Mouse (Mus musculus) heart, postnatal 0 days (tissue): ENCODE data around the gene Bloc1s3.

Experiments
- CTCF ChIP-seq: IDR thresholded peaks from 2 replicates; pipeline ENCODE4 v1.5.1; 2016; ENCODE audit warnings: antibody characterized with exemption, control low read depth, low read depth
- EP300 ChIP-seq: IDR thresholded peaks from 2 replicates; pipeline ENCODE4 v1.6.1; 2016; ENCODE audit warnings: antibody characterized with exemption, low read depth

DNA sequence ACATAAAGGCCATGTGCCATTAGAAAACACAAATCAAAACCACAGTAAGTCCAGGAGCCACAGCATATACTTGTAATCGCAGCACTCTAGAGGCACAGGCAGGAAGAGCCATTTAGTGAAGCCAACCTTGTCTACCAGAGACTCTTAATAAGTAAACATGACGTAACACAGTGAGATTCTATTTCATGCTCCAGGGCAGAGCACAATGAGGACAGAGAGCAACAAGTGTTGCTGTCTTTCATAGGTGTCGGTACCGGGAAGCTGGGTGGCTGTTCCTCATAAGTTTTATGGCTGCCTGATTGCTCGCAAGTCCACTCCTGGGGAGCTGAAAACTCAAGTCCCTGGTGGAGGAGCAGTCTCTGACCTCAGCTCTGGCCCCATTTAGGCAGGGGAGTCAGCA, 43.5 kb upstream of the Bloc1s3 start:
- TF ChIP-seq CTCF (no peak), EP300 (no peak)
